Mouse (Mus musculus): ENCODE results near the gene Fhad1.

Fhad1 gene

GRCm38 (mm10) chr4:141964575-141964974 lies 50.3 kb downstream of the Fhad1 start:
- DNase-seq = no peak

- no peak for DNase-seq
Observed at GRCm38 (mm10) chr4:141963907-141964306, 51.0 kb downstream of the Fhad1 start.

- DNase-seq = no peak
Observed at GRCm38 (mm10) chr4:141962811-141963685, 51.8 kb downstream of the Fhad1 start.

- DNase-seq = no peak
Observed at GRCm38 (mm10) chr4:141960037-141960436, 54.8 kb downstream of the Fhad1 start.

GRCm38 (mm10) chr4:141959615-141960014 lies 55.3 kb downstream of the Fhad1 start:
- DNase-seq = no peak

GRCm38 (mm10) chr4:141958614-141959375 lies 56.1 kb downstream of the Fhad1 start:
- DNase-seq = no peak

- peak; percentile 56 for DNase-seq
Observed at GRCm38 (mm10) chr4:141958188-141958587, 56.7 kb downstream of the Fhad1 start.

- peak; percentile 9 for DNase-seq
Observed at GRCm38 (mm10) chr4:141957740-141958139, 57.1 kb downstream of the Fhad1 start.

- DNase-seq = no peak
Observed at GRCm38 (mm10) chr4:141956931-141957330, 58.0 kb downstream of the Fhad1 start.

- no peak for DNase-seq
Observed at GRCm38 (mm10) chr4:141954770-141955720, 59.8 kb downstream of the Fhad1 start.

GRCm38 (mm10) chr4:141953859-141954258 lies 61.0 kb downstream of the Fhad1 start:
- DNase-seq = no peak

GRCm38 (mm10) chr4:141953291-141953690 lies 61.6 kb downstream of the Fhad1 start:
- DNase-seq = no peak

GRCm38 (mm10) chr4:141952824-141953223 lies 62.1 kb downstream of the Fhad1 start:
- DNase-seq = no peak

- no peak for DNase-seq
Observed at GRCm38 (mm10) chr4:141952114-141952513, 62.8 kb downstream of the Fhad1 start.

GRCm38 (mm10) chr4:141949436-141949835 lies 65.4 kb downstream of the Fhad1 start:
- no peak for DNase-seq

GRCm38 (mm10) chr4:141948822-141949221 lies 66.1 kb downstream of the Fhad1 start:
- no peak for DNase-seq

- no peak for DNase-seq
Observed at GRCm38 (mm10) chr4:141942403-141942802, 72.5 kb downstream of the Fhad1 start.

- DNase-seq = no peak
Observed at GRCm38 (mm10) chr4:141941289-141941688, 73.6 kb downstream of the Fhad1 start.

GRCm38 (mm10) chr4:141938535-141938934 lies 76.3 kb downstream of the Fhad1 start:
- no peak for DNase-seq

GRCm38 (mm10) chr4:141932785-141933574 lies 81.9 kb downstream of the Fhad1 start:
- DNase-seq = no peak

- no peak for DNase-seq
Observed at GRCm38 (mm10) chr4:141931526-141931925, 83.4 kb downstream of the Fhad1 start.

GRCm38 (mm10) chr4:141930001-141930400 lies 84.9 kb downstream of the Fhad1 start:
- peak; percentile 21 for DNase-seq
